Mouse (Mus musculus) thymus, adult 2 months (tissue): ENCODE measurements at regions not wholly inside any gene's neighbourhood (a gene's known extent, or its start where the extent isn't known, plus 50 kb on each side); places are given as distances from the start of the nearest gene placed in this dataset.

Experiments
- CTCF ChIP-seq: fragments of 200-500 bp; IDR thresholded peaks from 2 replicates; pipeline ENCODE4 v1.5.1; 2012; ENCODE audit warnings: mild to moderate bottlenecking, control low read depth, low read length, moderate library complexity, borderline replicate concordance; ENCODE audit not compliant: control insufficient read depth, poor library complexity, insufficient read depth; ENCODE audit errors: extremely low read depth
- POLR2A ChIP-seq: fragments of 200-500 bp; IDR thresholded peaks from 2 replicates; pipeline ENCODE4 v1.6.1; 2012; ENCODE audit warnings: mild to moderate bottlenecking, low read length, control low read depth, moderate library complexity; ENCODE audit not compliant: control insufficient read depth, poor library complexity, insufficient read depth; ENCODE audit errors: extremely low read depth

- no peak for TF ChIP-seq POLR2A
- TF ChIP-seq CTCF: no peak
Observed at GRCm38 (mm10) chr8:126649305-126649704, 55.5 kb upstream of the Irf2bp2 start.
